Mouse (Mus musculus): ENCODE results near the gene Kcnq5.

Gene Kcnq5

DNA sequence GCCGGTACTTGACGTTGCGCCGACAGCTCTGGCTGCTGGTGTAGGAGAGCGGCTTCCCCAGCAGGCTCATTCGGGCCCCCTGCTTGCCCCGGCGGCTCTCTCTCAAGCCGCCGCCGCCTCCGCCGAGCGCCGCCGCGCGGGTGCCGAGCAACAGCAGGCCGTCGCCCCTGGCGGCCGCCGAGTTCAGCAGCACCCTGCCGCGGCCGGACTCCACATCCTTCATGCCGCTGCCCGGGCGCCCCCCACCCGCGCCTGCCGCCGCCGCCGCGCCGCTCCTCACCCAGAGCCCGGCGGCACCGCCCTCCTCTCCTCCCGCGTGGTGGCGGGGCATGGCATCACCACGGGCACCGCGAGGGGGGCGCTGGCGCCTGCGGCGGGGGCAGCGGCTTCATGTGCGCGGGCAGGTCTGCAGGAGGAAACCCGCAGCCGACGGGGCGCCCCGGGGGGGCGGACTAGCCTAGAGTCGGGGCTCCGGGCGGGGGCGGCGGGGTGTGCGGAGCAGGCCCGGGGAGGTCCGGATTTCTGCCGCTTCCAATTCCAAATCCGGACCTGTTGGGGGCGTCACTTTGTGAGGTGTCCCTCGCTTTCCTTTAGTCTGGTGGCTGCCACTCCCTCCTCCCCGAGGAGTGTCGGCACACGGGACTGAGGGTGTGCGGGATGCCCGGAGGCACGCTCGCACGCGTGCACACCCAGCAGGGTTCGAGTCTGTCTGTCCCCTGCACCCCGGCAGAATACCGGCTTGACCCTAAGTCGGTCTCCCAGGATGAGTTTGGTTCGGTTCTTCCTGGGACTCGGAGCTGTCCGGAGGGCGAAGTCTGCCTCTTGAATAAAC, at the start of gene Kcnq5:
TSS of gene Kcnq5 (minus strand) at position 692 of the 832 bp plus-strand sequence.
- peak; percentile 76 for DNase-seq

GRCm38 (mm10) chr1:21979755-21980154, 18.0 kb upstream of the Kcnq5 start:
- no peak for DNase-seq

- DNase-seq, result no peak
Observed at GRCm38 (mm10) chr1:21979292-21979691, 17.6 kb upstream of the Kcnq5 start.

DNA sequence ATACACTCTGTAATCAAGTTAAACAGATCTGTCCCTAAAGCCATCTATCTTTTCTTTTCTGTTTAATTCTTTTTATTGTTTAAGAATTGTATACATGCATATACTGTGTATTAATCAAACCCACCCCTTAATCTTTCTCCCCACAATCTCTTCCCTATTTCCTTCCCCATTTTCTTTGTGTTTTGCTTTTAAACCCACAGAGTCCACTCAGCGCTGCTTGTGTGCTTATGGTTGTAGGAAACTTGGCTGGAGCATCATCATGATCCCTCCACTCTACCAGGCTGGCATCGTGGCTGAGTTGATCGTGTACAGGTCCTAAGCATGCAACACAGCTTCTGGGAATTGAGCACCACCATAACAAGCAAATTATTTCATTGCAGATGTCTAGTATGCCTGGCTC, 12.3 kb upstream of the Kcnq5 start:
- DNase-seq, result no peak

DNA sequence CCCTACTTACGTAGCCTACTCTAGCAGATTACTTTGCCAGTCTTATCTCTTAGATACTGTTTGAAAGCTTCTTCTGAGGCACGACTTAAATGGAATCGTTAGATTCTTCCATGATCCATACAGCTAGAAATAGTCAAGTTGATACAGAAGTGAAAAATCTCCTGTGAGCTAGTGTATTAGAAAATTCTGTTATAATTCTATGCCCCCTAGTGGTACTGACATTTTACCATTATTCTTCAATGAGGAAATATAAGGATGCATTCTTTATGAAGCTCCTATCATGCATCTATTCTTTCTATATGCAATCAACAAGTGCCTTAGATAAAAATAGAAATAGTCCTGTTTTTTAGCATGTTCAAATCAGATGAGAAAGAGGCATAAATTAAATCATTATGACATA, 5.4 kb upstream of the Kcnq5 start:
- DNase-seq, result no peak

GRCm38 (mm10) chr1:21962896-21963864, 1.4 kb upstream of the Kcnq5 start:
- DNase-seq, result peak; percentile 35

DNA sequence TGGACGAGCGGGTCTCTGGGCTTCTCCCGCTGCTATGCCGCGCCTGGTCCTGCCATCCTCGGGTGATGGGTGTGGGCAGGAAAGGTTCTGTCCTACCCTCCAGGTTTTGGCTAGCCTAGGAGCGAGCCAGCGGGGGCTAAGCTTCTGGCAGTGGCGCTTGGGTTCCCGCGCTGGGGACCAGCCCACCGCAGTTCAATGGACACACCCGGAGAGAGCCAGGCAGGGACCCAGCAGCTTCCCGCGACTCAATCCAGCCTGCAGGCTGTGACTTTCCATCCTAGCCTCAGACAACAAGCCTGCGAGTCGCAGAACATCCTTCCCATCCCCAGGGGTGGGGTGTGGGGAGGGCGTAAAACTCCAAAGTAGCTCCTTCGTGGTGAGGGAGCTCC, 335 bp upstream of the Kcnq5 start:
- peak; percentile 28 for DNase-seq

DNA sequence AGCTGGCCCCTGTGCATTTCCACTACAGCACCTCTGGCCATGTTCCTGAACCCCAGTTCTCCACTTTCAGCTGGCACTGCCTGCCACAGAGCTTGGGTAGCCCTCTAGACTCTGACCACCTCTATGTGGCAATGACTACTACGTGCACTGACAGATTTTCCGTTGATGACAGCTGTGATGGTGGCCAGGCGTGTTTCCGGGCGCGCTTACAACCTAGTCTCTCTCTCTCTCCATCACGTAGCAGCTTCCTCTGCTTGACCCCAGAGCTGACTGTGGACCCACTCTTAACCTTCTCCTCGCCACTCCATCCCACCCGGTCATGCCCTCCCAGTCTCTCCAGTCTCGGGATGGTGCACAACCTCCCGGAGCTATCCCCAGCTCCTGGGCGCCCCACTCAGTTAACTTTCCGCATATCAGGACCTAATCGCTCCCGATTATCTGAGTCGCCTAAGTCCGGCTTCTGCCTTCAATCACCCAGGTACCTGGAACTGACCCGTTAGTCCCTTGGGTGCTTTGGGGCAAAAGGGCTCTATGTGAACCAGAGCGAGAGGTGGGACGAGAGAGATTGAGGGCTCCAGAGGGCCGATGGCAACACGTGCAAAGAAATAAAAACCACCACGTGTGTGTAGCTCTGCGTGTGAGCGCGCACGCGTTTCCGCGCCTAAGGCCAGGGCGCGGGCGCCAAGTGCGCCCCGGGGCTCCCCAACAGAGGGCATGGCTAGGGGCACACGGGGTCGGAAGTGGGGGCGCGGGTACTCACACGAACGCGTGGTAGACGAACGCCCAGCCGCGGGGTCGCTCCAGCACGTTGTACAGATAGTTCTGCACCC, 1.1 kb downstream of the Kcnq5 start:
- DNase-seq, result peak; percentile 36

GRCm38 (mm10) chr1:21959648-21960285, 2.0 kb downstream of the Kcnq5 start:
- no peak for DNase-seq

DNA sequence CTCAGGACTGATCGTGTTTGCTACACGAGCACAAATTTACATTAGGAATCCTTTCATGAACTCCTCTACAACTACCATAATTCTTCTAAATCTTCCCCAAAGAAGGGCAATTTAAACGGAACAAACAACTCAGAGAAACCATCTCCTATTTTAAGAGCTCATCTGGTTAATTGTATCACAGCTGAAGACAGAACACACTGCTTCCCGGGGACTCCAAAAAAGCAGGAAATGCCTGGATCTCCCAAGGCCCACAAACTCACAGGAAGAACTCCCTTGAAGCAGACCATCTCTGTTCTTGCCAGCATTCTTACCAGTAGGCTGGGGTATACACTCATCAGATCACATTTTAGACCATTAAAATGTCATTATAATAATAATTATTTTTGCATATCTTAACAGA, 3.7 kb downstream of the Kcnq5 start:
- DNase-seq, result no peak

DNA sequence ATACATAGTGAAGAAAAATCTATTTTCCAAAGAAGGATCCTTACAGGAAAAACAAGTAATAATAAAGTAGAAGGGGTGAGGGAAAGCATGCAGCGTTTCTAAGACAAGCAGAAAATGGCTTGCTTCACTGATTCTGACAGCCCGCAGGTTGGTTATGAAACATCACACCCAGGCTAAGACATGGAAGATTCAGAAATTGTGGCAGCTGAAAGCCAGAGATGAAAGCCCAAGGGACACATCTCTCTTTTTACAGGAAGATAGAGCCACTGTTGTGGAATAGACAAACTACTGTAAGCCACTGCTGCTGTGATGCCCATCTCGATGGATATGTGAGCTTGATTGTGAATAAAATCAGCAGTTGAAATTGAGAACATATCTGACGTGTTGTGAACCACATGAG, 20.9 kb downstream of the Kcnq5 start:
- no peak for DNase-seq

DNA sequence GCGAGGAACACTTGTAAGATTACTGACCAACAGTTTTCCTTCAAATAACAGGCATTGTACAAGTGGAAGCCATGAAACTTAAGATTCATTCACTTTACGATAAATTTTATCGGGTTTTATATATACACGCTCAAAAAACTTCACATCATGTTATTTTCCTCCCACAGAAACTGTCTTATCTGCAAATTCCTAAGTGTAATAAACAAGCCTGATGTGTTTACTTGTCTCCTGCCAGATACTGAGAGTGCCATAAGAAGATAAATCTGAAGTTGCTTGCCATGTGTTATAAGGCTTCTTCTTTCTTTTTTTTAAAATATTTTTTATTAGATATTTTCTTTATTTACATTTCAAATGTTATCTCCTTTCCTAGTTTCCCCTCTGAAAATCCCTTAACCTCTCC, 34.6 kb downstream of the Kcnq5 start:
- no peak for DNase-seq

GRCm38 (mm10) chr1:21923293-21923642, 38.5 kb downstream of the Kcnq5 start:
- no peak for DNase-seq

DNA sequence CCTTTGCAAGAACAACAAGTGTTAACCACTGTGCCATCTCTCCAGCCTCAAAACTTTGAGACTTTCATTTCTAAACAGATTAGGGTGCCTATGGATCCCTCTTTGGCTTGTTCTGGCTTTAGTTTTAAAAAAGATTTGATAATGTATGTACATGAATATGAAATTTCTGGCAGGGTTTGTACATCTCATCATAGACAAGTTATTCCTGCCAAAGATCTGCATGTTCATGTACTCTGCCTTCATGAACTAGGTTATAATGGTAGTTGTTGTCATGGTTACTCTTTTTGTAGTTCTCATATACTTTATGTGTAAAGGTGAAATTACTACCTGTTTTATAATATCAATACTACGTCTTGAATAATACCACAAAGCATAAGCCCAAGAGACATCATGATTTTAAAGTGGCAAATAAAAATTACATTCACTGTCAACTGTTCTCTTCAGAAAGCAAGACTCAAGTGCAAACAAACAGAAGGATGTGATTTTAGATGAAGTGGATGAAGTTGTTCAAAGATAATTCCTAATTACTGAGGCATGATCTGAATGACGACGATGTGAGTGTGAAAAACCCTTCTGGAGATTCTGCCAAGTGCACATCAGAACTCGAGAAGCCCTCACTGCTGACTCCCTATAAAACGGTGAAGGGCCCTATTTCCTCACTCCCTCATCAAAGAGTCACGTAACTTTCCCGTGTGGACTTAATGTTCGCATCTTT, 39.0 kb downstream of the Kcnq5 start:
- no peak for DNase-seq

GRCm38 (mm10) chr1:21919276-21919675, 42.5 kb downstream of the Kcnq5 start:
- DNase-seq, result no peak

GRCm38 (mm10) chr1:21896067-21896719, 65.5 kb downstream of the Kcnq5 start:
- DNase-seq, result peak; percentile 2

DNA sequence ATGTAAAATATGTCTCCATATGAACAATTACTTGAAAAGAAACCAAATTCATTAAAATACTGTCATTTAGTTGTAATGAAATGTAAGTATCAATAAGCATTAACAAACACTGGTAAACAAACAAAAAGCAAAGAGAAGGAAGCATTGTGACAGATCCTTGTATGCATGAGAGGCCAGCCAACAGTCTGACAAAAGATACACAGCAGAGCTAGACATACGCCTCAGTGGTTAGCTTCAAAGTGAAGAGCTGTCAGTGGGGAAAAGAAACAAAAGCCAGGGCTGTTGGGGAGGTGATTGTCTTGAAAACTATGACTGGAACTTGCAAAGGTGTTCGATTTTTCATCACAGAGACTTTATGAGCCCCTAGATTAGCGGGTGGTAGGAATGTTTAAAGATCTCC, 78.0 kb downstream of the Kcnq5 start:
- DNase-seq, result no peak

GRCm38 (mm10) chr1:21870889-21871288, 90.9 kb downstream of the Kcnq5 start:
- DNase-seq, result no peak

DNA sequence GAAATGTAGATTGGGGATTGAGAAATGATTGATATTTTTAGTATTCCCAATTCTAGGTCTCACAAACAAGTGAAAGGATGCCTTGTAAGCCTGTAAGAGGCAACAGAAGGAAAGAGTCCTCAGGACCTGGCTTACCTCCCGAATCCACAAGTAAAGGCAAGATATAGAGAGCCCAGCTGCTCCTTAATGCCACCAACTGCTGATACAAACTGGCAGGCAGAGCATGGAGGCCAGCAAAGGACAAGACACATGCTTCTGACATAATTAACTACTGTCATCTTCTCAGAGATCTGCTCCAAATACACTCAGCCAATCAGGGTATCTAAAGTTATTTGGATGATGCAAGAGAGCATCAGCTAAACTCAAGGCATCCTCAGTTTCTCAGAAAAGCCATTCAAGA, 93.3 kb downstream of the Kcnq5 start:
- DNase-seq, result no peak

GRCm38 (mm10) chr1:21856399-21856798, 105.3 kb downstream of the Kcnq5 start:
- no peak for DNase-seq

GRCm38 (mm10) chr1:21838534-21838933, 123.2 kb downstream of the Kcnq5 start:
- no peak for DNase-seq

All from thymus, postnatal 25 days (tissue).